Mouse (Mus musculus) heart, adult 11 months (tissue): ENCODE data around the gene Grn.
A peak's percentile ranks its signal among the peaks of the same experiment; 100 is the strongest.

ENCODE experiments used
- DNase-seq: peaks from one replicate; pipeline ENCODE4 v3.0.0; 2022

The Grn gene

GRCm38 (mm10) chr11:102425555-102426316 lies 4.4 kb upstream of the Grn start:
- peak; percentile 94 for DNase-seq

GRCm38 (mm10) chr11:102428981-102429540 lies 1.1 kb upstream of the Grn start:
- DNase-seq: peak; percentile 94

DNA sequence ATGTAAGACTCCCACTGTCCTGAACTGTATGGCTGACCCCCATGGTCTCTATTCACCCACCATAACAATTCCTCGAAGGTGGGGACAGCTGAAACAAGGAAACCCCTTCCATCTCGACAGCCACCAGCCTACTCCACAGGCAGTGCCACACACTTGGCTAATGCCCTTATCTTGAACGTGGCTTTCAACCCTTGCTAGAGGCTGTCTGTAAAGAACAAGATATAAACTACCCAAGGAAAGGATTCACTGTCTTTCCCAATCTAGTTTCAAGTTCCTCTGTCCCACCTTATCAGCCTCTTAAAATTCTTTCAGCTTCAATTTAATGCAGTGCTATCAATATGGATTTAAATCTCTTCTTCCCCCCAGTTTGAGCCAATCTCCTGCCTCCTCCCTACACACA lies 564 bp upstream of the Grn start:
- peak; percentile 90 for DNase-seq

DNA sequence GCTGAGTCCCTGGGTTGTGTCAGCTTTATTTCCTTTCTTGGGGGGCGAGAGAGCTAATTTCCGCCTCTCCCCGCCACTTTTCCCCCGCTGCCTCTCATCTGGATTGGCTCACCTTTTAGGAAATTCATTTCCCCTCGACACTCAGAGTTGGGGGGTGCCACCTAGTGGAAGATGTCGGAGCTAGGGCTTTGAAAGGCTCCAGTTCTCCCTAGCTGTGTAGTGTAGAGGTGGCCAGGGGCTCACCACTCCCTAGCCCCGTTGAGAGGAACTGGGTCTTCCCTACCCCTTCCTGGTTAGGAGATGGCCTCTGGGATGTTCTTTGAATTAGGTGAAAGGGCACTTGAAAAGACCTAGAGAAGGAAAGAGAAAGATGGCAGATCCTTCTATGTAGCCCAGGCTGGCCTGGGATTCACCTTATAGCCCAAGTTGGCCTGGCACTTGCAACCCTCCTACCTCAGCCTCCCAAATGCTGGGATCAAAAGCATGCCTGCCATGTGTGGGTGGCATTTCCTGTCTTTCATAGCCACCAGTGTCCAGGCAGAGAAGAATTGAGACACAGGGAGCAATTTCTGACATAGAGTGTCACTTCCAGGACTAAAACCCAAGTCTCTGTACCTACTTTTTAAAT lies 1.0 kb downstream of the Grn start:
- DNase-seq: peak; percentile 98

DNA sequence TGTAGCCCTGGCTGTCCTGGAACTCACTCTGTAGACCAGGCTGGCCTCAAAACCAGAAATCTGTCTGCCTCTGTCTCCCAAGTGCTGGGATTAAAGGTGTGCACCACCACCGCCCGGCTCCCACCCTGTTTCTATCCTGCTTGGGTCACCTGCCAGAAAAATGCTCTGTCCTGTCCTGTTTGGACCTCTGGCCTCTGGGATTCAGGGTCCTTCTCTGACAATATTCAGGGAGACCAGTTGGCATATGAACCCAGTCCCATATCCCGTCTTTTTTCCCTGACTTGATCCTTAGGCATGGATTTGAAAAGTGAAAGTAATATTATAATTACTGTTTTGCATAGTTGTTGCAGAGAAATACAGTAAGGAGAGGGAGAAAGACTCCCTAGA lies 1.6 kb downstream of the Grn start:
- peak; percentile 92 for DNase-seq

GRCm38 (mm10) chr11:102432115-102432843 lies 2.2 kb downstream of the Grn start:
- DNase-seq: peak; percentile 98

DNA sequence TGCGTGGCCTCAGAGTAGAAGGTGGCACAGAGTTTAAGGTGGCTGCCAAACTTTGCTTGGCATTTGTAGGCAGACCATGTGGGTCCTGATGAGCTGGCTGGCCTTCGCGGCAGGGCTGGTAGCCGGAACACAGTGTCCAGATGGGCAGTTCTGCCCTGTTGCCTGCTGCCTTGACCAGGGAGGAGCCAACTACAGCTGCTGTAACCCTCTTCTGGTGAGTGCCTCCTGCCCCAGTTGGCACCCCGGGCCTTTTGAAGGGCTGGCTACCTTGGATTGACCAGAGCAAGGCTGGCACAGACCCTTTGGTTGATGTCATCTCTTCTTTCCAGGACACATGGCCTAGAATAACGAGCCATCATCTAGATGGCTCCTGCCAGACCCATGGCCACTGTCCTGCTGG lies 2.8 kb downstream of the Grn start:
- DNase-seq: peak; percentile 99

- DNase-seq: peak; percentile 91
These were observed 3.8 kb downstream of the Grn start for GRCm38 (mm10) chr11:102433866-102434265.

- peak; percentile 98 for DNase-seq
These were observed 4.3 kb downstream of the Grn start for GRCm38 (mm10) chr11:102434406-102434805.

- peak; percentile 92 for DNase-seq
These were observed 4.9 kb downstream of the Grn start for GRCm38 (mm10) chr11:102434816-102435705.

DNA sequence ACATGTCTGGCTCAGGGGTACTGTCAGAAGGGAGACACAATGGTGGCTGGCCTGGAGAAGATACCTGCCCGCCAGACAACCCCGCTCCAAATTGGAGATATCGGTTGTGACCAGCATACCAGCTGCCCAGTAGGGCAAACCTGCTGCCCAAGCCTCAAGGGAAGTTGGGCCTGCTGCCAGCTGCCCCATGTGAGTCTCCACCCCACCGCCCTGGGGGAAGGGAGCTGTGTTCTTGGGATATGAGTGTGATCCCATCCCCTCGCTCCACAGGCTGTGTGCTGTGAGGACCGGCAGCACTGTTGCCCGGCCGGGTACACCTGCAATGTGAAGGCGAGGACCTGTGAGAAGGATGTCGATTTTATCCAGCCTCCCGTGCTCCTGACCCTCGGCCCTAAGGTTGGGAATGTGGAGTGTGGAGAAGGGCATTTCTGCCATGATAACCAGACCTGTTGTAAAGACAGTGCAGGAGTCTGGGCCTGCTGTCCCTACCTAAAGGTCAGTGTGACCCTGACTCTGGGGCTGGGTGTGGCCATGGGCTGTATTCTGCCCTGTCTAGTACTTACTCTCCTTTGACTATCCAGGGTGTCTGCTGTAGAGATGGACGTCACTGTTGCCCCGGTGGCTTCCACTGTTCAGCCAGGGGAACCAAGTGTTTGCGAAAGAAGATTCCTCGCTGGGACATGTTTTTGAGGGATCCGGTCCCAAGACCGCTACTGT lies 5.8 kb downstream of the Grn start:
- DNase-seq: peak; percentile 97

- peak; percentile 85 for DNase-seq
These were observed 6.3 kb downstream of the Grn start for GRCm38 (mm10) chr11:102436471-102436790.

DNA sequence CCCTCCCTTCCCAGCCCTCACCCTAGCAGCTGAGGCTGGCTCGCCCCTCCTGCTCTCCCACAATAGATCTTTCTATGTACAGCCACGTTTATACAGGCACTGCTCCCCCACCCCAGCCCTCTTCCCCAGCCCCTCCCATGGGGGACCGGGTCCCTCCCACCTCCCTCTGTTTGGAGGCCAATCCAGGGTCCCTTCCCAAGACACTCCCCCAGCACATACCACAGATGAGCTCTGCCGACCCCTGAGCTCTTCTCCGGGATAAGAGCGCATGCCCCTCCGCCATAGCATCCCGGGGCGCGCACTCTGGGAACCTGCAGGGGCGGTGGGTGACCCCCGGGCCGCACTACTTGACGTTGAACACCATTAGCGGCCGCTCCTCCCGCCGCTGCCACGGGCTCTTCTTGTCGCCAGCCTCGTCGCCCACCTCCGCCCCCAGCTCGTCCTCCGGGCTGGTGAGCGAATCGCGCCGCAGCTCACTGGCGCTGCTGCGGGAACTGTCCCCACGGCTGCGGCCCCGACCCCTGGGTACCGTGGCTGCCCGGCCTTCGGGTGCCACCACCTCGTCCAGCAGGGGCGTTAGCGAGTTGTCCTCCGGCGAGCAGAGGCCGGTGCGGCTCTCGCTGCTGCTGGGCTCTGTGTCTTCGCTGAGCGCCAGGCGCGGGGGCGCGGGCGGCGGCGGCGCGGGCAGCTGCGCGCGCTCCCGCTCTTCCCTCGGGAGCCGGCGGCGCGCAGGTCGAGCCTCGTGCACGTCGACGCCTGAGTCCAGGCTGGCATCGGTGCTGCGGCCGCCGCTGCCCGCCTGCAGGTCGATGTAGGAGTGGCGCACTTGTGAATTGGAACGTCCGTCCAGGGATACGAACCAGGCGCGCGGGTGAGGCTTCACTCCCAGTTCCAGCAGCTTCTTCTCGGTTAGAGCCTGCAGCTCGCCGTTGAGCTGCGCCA lies 7.3 kb downstream of the Grn start:
- peak; percentile 95 for DNase-seq

DNA sequence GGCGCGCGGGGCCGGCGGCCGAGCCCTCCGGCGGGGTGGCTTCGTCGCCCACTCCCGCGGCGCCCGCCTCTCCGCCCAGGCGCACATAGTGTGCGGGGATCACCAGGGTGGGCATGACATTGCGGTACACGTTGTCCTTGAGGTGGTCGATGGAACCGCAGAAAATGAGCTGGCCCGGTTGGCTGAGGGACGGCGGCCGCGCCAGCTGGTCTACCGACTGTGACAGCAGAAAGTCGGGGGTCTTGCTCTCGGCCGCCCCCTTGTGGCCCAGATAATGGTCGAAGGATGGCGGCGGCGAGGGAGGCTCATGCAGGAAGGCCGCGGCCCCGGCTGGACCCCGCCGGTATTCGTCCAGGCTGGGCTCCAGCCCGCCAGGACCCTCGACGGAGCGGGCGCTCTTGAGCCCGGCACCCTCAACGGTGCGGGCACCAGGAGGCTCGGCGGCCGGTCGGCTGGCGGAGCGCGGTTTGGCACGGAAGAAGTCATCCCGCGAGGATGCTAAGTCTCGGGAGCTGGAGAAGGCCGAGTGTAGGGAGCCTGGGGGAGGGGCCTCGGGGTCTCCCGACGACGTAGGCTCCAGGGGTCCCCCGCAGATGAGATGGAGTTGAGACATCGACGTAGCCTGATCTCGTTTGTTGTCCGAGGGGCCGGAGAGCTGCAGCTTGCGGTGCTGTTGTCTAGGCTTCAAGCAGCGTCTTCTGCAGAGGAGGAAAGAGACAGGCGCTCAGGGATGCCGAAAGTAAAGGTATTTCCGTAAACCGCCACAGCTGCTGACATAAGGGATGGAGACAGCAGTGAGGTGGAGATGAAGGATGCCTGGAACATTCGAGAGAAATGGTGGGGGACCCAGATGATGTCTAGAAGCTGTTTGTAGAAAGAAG lies 8.3 kb downstream of the Grn start:
- DNase-seq: peak; percentile 94

DNA sequence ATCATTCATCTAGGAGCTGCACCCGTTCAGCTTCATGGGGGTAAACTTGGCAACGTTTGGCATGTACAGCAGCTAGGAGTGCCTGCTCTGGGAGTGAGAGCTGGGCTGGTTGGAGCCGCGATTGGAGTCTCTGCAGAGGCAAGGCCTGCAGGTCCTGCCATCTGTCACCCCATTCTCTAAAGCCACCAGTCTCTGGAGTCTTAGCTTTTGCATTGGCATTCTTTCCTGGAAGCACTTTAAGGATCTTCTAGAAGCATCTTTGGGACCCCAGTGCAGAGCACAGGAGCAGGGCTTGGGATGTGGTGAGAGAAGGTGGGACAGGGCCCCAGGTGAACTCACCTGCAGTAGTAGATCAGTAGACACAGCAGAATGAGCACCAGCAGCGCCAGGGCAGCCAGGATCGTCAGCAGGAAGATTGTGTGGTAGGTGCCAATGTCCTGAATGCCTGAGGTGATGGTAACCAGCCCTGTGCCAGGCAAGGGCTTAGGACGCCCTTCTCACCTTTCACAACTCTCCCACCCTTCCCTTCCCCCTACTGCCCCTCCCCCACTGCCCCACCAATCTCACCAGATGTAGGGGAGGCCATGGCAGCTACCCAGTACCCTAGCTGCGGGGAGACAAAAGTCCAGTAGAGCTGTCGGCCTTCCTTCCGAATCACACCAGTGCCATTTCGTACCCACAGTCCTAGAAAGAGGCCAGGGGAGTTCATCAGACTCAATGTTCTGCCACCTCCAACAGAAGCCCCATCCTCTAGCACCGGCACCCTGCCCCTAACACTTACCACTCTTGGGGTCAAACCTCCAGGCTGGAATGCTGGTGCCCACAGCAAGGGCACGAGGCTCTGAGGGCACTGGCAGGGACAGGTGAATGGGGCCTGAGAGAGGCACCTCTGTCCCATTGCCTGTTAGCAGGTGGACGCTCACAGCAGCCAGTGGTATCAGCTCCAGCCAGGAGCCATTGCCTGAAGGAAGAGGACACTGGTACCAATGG lies 9.3 kb downstream of the Grn start:
- peak; percentile 92 for DNase-seq

- DNase-seq: no peak
These were observed 10.1 kb downstream of the Grn start for GRCm38 (mm10) chr11:102440255-102440654.

DNA sequence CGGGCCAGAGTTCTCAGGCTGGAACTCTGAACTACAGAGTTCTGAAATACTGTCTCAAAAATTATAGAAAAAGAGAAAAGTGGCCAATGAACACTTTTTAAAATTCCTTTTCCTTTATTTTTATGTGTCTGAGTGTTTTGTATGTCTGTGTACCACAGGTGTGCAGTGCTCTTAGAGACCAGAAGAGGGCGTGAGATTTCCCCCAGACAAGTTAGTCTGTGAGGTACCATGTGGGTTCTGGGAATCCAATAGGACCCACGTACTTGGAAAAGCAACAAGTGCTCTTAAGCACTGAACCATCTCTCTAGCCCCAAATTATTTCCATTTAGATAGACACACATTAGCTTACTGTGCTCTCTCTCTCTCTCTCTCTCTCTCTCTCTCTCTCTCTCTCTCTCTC lies 11.3 kb downstream of the Grn start:
- no peak for DNase-seq

DNA sequence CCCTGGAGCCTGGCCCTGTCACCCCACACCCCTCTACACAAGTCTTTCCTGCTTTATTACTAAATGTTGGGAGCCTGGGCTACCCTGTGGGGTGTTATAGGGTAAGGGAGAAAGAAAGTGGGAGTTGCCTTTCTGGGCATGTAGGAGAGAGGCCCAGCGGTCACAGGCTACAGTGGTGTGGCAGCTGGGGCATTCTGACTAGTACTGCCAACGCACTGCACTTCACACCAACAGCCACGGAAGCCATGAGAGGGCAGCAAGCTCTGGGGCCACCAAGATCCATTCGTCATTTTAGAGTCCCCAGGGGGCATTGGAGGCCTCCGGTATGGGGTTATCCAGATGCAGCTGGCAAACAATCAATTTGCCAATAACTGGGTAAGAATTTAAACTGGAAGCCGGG lies 12.0 kb downstream of the Grn start:
- DNase-seq: no peak
